Mouse (Mus musculus) embryonic facial prominence, embryonic 10.5 days (tissue): ENCODE results near the gene Hoxa13. TPM values are rescaled to one million over a fixed set of nuclear protein-coding genes. Genes with fewer than 3 reads are reported as not detected.
A peak's percentile ranks its signal among the peaks of the same experiment; 100 is the strongest.

Experiments used
- DNase-seq: peaks from one replicate; pipeline ENCODE4 v3.0.0-alpha.2; 2017; ENCODE audit warnings: low spot score
- H3K27ac ChIP-seq: fragments of 300-500 bp; sonication (generic); replicated peaks from 2 replicates; pipeline ENCODE4 v1.5.1; 2016; ENCODE audit warnings: mild to moderate bottlenecking
- H3K27me3 ChIP-seq: fragments of 300-500 bp; sonication (generic); replicated peaks from 2 replicates; pipeline ENCODE4 v1.6.1; 2016; ENCODE audit warnings: low read depth, mild to moderate bottlenecking; ENCODE audit not compliant: poor library complexity, severe bottlenecking
- H3K36me3 ChIP-seq: fragments of 300-500 bp; sonication (generic); replicated peaks from 2 replicates; pipeline ENCODE4 v1.6.1; 2016; ENCODE audit warnings: mild to moderate bottlenecking, moderate library complexity
- H3K4me1 ChIP-seq: fragments of 300-500 bp; sonication (generic); 2 replicates; pipeline ENCODE4 v1.6.1; 2016
- H3K4me3 ChIP-seq: fragments of 300-500 bp; sonication (generic); 2 replicates; pipeline ENCODE4 v1.5.1; 2016; ENCODE audit warnings: mild to moderate bottlenecking, moderate library complexity
- H3K9me3 ChIP-seq: fragments of 300-500 bp; sonication (generic); 2 replicates; pipeline ENCODE4 v1.6.1; 2016; ENCODE audit warnings: mild to moderate bottlenecking
- WGBS: fragments of 180-500 bp; shearing (Covaris S2); methylation state at CpG from one replicate; pipeline ENCODE4 v1.1.7; 2016; 5-methylcytosine and 5-hydroxymethylcytosine counted together
- polyA plus RNA-seq: library from polyadenylated mRNA; unstranded; fragments of >200 nt; fragmentation: Nextera tagmentation; extraction: Ambion mirVana; gene quantifications from 2 replicates; pipeline ENCODE4 v1.2.1, GENCODE M21; 2016

The Hoxa13 gene
- polyA plus RNA-seq, 1 experiment from 2014 or later = not detected

GRCm38 (mm10) chr6:52267221-52267620, 6.5 kb upstream of the Hoxa13 start:
- H3K4me1 ChIP-seq = no peaks in the 10 kb centered on the region
- DNase-seq = peak; percentile 6
- no peaks in the 10 kb centered on the region for H3K36me3 ChIP-seq
- peaks cover 100% of the 10 kb centered on the region for H3K27me3 ChIP-seq
- no peak overlapping the region for H3K27ac ChIP-seq
- no peak overlapping the region for H3K4me3 ChIP-seq
- WGBS = 15% methylated on average over 5 of the region's 5 CpGs
- H3K9me3 ChIP-seq = no peaks in the 10 kb centered on the region

- H3K9me3 ChIP-seq = no peaks in the 10 kb centered on the region
- no peak overlapping the region for H3K27ac ChIP-seq
- DNase-seq = no peak
- WGBS = 1% methylated on average over 9 of the region's 9 CpGs
- H3K36me3 ChIP-seq = no peaks in the 10 kb centered on the region
- H3K4me3 ChIP-seq = no peak overlapping the region
- peaks cover 100% of the 10 kb centered on the region for H3K27me3 ChIP-seq
- no peaks in the 10 kb centered on the region for H3K4me1 ChIP-seq
Observed at GRCm38 (mm10) chr6:52266666-52266985, 5.9 kb upstream of the Hoxa13 start.

- Histone ChIP-seq H3K4me3 (no peak overlapping the region), H3K9me3 (no peaks in the 10 kb centered on the region), H3K36me3 (no peaks in the 10 kb centered on the region), H3K27me3 (peaks cover 100% of the 10 kb centered on the region), H3K4me1 (peaks cover 2% of the 10 kb centered on the region), H3K27ac (no peak overlapping the region)
- 1% methylated on average over 19 of the region's 19 CpGs for WGBS
- peak; percentile 53 for DNase-seq
Observed at GRCm38 (mm10) chr6:52265913-52266665, 5.4 kb upstream of the Hoxa13 start.

- DNase-seq = no peak
- H3K4me1 ChIP-seq = peaks cover 8% of the 10 kb centered on the region
- H3K9me3 ChIP-seq = no peaks in the 10 kb centered on the region
- WGBS = 2% methylated on average over 18 of the region's 18 CpGs
- no peak overlapping the region for H3K27ac ChIP-seq
- peaks cover 100% of the 10 kb centered on the region for H3K27me3 ChIP-seq
- no peak overlapping the region for H3K4me3 ChIP-seq
- H3K36me3 ChIP-seq = no peaks in the 10 kb centered on the region
Observed at GRCm38 (mm10) chr6:52265306-52265912, 4.7 kb upstream of the Hoxa13 start.

GRCm38 (mm10) chr6:52264106-52264790, 3.6 kb upstream of the Hoxa13 start:
- 1% methylated on average over 5 of the region's 5 CpGs for WGBS
- peak; percentile 42 for DNase-seq
- no peak overlapping the region for H3K27ac ChIP-seq
- no peak overlapping the region for H3K4me3 ChIP-seq
- no peaks in the 10 kb centered on the region for H3K36me3 ChIP-seq
- peaks cover 14% of the 10 kb centered on the region for H3K4me1 ChIP-seq
- H3K9me3 ChIP-seq = no peaks in the 10 kb centered on the region
- peaks cover 99% of the 10 kb centered on the region for H3K27me3 ChIP-seq

GRCm38 (mm10) chr6:52263321-52263585, 2.6 kb upstream of the Hoxa13 start:
- DNase-seq = no peak
- Histone ChIP-seq H3K4me1 (peaks cover 14% of the 10 kb centered on the region), H3K27me3 (peaks cover 99% of the 10 kb centered on the region), H3K9me3 (no peaks in the 10 kb centered on the region), H3K27ac (no peak overlapping the region), H3K36me3 (no peaks in the 10 kb centered on the region), H3K4me3 (no peak overlapping the region)
- WGBS = under 1% methylated on average over 6 of the region's 6 CpGs

- no peak overlapping the region for H3K4me3 ChIP-seq
- peaks cover 14% of the 10 kb centered on the region for H3K4me1 ChIP-seq
- H3K9me3 ChIP-seq = no peaks in the 10 kb centered on the region
- peaks cover 99% of the 10 kb centered on the region for H3K27me3 ChIP-seq
- peak; percentile 61 for DNase-seq
- no peaks in the 10 kb centered on the region for H3K36me3 ChIP-seq
- no peak overlapping the region for H3K27ac ChIP-seq
- WGBS = 1% methylated on average over 24 of the region's 24 CpGs
Observed at GRCm38 (mm10) chr6:52262463-52263320, 2.0 kb upstream of the Hoxa13 start.

- Histone ChIP-seq H3K4me3 (no peak overlapping the region), H3K27ac (no peak overlapping the region), H3K4me1 (peaks cover 14% of the 10 kb centered on the region), H3K9me3 (no peaks in the 10 kb centered on the region), H3K36me3 (no peaks in the 10 kb centered on the region), H3K27me3 (peaks cover 99% of the 10 kb centered on the region)
- DNase-seq = peak; percentile 60
- WGBS = 4% methylated on average over 9 of the region's 9 CpGs
Observed at GRCm38 (mm10) chr6:52261751-52262462, 1.2 kb upstream of the Hoxa13 start.

GRCm38 (mm10) chr6:52259811-52260261, 844 bp downstream of the Hoxa13 start:
- peaks cover 99% of the 10 kb centered on the region for H3K27me3 ChIP-seq
- no peaks in the 10 kb centered on the region for H3K9me3 ChIP-seq
- no peak overlapping the region for H3K27ac ChIP-seq
- peaks cover 14% of the 10 kb centered on the region for H3K4me1 ChIP-seq
- no peaks in the 10 kb centered on the region for H3K36me3 ChIP-seq
- no peak overlapping the region for H3K4me3 ChIP-seq
- WGBS = 1% methylated on average over 39 of the region's 39 CpGs
- DNase-seq = peak; percentile 62

GRCm38 (mm10) chr6:52259081-52259790, 1.4 kb downstream of the Hoxa13 start:
- H3K9me3 ChIP-seq = no peaks in the 10 kb centered on the region
- no peak overlapping the region for H3K4me3 ChIP-seq
- H3K27ac ChIP-seq = no peak overlapping the region
- peaks cover 14% of the 10 kb centered on the region for H3K4me1 ChIP-seq
- peak; percentile 64 for DNase-seq
- under 1% methylated on average over 24 of the region's 25 CpGs for WGBS
- peaks cover 99% of the 10 kb centered on the region for H3K27me3 ChIP-seq
- H3K36me3 ChIP-seq = no peaks in the 10 kb centered on the region

- Histone ChIP-seq H3K27ac (no peak overlapping the region), H3K4me1 (peaks cover 14% of the 10 kb centered on the region), H3K27me3 (peaks cover 99% of the 10 kb centered on the region), H3K36me3 (no peaks in the 10 kb centered on the region), H3K4me3 (no peak overlapping the region), H3K9me3 (no peaks in the 10 kb centered on the region)
- WGBS = 2% methylated on average over 6 of the region's 6 CpGs
- peak; percentile 82 for DNase-seq
Observed at GRCm38 (mm10) chr6:52256956-52257355, 3.7 kb downstream of the Hoxa13 start.
